Mouse (Mus musculus) urinary bladder, postnatal 10 days (tissue): ENCODE results near the gene Sart3.

ENCODE experiments used
- DNase-seq: peaks from one replicate; pipeline ENCODE4 v3.0.0; 2022; ENCODE audit warnings: low spot score

Sart3 gene

DNA sequence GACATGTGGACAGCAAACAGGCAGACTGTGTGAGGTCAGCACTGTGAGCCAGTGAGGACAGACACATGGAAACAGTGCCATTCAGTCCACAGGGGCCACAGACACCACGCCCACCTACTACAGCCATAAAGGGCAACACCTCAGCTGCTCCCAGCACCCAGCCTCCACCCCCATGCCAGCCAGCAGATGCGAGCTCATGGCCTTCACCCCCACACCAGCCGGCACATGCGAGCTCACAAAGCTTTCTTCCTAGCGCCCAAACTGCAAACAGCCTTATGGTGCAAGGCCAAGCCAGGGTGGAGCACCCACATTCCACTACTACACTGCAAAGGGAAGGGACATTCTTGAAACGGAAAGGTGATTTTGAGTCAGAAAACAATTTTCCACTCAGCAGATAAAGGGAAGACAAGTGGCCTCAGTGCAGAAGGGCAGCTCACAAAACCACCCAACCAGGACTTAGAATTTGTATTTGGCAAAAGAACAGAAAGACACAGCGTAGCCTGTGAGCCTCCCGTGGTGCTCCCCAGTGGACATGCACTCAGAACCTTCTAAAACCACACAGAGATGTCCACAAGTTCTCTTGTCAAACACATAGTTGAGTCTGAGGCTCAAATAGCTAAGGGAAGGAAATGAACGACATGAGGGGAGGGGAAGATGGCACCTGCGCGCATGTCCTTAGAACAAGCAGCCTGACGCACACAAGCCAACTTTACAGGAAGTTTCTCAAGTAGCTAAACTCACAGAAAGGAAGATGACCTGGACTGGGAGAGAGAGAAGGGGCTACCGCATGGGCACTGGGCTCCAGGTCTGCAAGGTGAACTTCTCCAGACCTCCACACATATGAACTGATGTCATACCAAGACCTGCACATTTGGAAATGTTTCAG is 6.4 kb downstream of the Sart3 start:
- DNase-seq: no peak

DNA sequence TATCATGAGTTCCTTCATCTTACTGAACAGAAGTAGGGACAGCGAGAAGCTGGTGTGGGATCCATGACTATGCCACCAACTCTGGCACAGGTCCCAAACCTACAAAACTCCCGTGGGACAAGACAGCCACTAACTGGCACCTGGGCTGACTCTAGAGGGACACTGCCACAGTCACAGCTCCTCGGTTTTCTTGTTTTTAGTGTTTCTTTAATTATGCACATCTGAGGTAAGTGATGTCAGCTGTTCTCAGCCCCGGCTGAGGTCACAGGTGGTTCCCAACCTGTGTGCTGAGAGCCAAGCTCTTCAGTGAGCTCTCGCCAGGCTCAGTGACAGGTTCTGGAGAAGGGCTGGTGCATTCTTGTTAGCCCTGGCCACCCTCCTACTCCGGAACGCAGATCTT is 7.9 kb downstream of the Sart3 start:
- DNase-seq: no peak

DNA sequence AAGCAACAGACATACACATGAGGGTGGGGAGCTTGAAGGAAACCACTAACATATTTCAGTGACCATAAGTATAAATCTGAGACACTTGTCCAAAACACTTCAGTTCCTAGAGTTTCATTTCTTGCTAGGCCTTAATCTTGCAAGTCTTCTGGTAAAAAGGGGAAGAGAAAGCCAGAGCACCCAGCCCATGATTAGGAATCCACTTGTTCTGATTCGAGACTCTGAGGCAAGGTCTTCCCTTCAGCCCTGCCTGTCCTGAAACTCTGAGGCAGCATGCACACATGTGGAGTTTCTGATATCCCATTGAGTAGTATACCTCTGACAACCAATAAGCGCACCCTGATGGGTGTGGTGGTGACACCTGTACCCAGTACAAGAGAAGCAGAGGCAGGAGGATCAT is 10.7 kb downstream of the Sart3 start:
- DNase-seq: no peak

DNA sequence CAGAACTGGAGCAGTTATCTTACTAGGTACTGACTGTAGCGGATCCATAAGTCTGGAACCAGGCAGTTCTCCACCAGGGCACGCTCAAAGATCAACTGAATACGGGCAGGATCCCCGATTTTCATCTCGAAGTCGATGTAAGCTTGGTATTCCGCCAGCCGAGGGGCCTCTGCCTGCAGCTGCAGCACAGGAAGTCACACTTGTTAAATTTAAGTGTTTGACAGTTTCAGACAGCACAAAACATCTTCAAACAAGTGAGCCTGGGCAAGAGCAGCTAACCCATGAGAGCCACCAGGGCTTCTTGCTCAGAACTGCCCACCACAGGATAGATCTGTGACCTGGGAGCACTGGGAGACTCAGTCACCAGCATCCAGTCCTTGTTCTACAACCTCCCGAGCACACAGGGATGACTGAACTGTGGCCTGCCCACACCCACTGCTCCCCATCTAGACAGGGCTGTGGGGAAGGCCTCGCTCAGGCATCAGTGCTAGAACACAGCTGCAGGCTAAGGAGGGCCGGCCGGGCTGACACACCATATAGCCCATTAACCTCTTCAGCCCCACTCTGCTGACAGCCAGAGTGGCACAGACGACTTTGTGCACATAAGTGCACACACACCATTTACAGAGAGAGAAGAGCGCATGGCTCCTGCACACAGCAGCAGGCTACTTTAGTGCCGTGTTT is 16.8 kb downstream of the Sart3 start:
- no peak for DNase-seq

DNA sequence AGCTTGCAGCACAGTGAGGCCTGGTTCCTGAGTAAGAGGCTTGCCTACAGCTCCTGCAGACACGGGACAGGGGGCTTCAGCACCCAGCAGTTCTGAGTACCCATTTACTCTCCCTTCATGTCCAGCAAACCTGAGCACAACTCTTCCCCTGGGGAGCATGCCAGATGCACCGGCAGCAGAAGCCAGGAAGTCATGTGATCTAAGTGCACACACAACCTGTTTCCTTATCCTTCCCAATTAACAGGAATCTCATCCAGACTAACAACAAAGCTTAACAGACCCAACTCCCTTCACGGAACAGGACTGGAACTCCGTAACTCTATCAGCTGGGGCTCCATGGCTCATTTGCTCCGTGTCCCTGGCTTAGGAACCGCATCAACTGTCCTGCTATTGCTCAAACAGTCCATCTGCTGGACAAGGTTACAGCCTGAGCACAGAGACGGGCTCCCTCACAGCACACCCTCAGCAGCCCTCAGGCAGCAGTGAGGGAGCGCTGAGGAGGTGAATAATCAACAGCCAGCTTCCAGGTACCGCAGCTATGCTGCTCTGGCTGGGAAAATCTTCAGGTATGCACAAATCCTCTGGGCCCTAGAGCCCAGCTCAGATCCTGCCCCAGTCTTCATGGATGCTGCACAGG is 20.7 kb downstream of the Sart3 start:
- no peak for DNase-seq

DNA sequence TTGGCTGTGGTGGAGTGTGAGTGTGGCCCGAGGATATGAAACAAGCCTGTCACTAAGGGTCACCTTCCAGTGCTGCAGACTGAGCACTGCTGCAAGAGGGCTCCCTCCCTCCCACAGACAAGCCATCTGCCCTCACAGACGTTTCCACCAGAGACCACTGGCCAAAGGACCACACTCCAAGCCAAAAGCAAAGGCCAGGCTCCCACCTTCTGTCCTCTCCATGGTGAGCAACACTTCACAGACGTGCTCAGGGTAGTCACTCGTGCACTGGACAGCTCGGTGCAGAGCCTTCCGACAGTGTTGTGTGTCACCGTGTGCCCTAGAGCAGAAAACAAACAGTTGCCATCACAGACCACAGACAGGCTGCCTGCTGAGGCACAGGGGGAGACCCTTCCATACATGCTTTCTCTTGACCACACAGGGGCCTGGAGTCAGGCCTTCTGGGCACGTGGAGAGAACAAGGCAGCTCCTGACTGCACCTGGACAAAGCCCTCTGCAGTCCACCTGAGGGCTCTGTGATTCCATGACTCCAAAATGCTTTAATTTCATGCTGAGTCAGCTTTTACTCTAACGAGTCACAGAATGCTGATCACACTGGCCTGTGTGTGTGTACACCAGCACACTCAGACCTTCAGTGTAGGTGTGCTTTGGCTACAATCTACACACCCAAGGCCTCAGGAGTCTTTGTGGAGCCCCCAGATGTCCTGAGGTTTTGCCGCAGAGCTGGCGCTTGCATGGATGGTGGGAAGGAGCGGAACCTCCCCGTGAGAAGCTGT is 23.6 kb downstream of the Sart3 start:
- DNase-seq: no peak

DNA sequence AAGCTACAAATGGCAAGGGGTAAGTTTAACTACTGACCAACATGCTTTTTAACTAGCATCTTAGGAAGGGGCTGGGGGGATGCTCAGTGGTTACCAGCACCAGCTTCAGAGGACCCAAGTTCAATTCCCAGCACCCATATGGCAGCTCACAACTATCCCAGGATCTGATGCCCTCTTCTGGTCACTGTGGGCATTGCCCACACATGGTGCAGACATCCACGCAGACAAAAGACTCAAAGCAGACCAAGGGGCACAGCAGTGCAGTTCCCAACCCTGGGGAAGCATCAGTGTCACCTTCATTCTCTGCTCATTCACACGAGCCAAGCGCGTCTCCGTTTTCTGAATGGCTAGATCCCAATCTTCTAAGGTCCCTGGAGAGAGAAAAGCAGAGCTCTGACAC is 24.7 kb downstream of the Sart3 start:
- no peak for DNase-seq

DNA sequence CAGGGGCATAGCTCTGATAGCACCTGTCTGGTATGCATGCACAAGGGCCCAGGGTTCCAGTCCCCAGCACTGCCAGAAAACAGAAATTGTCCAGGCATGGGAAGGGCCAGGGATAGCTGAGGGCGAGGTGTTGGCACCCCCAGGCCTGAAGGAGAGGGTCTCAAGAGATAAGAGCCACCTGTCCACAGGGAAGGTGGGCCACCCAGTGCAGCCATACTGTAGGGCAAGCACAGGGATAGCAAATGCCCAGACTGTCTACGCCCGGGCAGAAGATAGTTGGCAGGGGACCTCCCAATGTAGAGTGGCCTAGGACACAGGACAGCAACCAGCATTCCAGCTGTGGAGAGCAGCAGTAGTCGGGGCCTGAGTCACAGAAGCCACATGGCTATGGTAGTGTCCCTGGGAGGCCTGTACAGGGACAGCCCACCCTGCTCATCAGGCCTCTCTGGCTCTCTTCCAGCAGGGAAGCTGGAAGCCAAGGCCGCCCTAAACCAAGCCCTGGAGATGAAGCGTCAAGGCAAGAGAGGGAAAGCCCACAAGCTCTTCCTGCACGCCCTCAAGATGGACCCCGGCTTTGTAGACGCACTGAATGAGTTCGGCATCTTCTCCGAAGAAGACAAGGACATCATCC is 34.6 kb downstream of the Sart3 start:
- DNase-seq: no peak

DNA sequence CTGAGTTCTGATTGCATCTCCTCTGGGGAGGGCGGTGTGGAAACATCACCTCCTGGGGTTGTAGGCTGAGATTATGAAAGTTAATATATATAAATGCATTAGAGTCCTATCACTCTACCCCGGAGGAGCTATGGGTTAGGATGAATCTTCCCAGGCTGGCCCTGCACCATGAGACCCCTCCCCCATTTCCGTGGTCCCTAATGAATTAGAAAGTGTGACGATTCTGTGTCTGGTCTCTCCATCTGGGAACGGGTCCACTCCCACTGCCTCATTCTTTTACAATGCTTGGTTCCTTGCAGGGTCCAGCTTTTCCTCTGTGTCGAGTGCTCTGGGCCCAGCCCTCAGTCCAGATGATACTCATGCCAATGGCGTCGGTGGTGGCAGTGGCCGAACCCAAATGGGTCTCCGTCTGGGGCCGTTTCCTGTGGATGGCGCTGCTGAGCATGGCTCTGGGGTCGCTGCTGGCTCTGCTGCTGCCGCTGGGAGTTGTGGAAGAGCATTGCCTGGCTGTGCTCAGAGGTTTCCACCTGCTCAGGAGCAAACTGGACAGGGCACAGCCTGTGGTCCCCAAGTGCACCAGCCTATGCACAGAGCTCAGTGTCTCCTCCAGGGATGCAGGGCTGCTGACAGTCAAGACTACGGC is 35.7 kb downstream of the Sart3 start:
- DNase-seq: no peak

DNA sequence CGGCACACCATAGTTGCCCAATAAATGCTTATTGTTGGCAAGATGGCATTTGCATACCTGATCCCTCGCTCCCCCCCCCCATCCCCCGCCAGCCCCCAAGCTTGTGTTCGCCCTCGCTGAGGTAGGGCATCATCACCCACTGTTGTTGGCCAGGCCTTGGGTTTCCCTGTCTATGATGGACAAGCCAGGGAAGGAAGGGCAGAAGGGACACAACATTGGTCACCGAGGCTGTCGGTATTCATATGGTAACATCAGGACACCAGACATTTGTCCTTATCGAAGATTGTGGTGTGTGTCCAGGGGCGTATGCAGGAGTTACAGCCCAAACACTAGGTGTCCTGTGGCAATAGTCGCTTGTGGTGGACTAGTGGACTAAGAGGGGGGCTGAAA is 36.2 kb downstream of the Sart3 start:
- DNase-seq: no peak

DNA sequence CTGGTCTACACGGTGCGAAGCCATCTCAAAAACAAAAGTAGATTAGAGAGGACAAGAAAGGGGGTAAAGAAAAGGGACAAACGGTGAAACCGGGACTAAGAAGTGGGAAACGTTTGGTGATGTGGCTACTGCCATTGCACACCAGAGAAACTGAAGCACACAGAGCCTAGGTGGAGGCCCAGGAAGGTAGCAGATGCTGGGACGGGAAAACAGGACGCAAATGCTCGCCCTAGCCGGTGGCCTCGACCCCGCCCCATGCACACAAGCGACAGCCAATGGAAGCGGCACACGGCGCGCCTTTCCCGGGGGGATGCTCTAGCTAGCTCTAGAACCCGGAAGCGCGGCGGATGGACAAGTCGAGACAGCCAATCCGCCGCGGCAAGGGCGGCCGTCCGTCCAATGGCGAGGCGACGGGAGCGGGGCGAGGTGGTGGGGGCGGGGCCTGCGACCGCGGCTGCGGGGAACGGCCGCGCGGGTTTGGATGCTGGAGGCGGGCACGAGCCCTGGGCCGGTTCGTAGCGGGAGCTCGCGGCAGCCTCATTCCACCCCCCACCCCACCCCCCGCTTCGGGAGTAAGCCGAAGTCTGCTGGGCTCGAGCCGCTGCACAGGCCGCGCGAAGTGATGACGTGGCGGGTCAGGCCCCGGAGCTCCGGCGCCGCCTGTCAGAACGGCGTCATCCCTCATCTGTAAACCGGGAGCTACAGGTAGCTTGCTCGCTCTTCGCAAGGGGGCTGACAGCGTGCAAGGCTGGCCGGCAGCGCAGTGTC is 36.8 kb downstream of the Sart3 start, which contains the start of gene Ficd:
Gene Ficd, plus strand, starts transcription at position 459 of the 768 bp plus-strand sequence.
- peak; percentile 81 for DNase-seq

DNA sequence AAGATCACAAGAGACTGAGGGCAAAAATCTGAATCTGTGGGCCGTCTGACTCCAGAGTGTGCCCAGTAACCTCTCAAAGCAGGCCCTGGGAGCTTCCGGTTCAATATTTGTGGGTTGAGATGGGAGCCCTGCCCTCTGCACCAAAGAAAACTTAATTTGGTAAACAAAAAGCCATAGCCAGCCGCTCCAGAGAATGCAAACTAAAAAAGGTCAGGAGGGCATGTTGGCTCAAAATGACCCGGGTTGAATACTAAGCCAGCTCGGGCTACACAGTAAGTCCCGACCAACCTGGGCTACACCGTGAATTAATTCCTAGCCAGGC is 37.3 kb downstream of the Sart3 start:
- no peak for DNase-seq

DNA sequence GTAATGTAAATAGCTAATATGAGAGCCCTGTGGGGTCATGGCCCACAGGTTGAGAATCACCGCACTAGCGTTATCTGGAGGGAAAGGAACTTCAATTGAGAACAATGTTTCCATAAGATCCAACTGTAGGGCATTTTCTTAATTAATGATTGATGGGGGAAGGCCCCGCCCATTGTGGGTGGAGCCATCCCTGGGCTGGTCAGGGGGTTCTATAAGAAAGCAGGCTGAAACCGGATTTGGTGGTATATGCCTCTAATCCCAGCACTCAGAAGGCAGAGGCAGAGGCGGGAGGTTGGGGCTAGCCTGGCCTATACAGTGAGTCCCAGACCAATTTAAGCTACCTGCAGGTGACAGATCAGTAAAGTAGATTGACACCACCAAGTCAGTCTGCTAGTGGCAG is 37.9 kb downstream of the Sart3 start:
- DNase-seq: no peak

DNA sequence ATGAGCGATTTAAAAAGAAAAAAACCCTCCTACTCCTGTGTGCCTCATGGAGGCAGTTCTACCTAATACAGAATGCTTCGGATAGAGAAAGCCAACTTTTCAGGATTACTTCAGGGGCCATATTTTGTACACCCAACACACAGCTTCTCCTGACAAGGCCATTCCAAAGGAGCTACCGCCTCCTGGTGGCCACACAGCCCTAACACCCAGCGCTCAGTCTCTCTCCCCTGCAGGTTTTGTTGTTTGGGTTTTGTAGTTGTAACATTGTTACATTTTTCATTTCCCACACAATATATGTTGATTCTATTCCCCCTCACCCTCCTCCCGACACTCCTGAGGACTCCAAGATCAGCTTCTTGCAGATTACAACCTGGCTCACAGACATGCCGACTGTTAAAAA is 40.1 kb downstream of the Sart3 start:
- DNase-seq: no peak

DNA sequence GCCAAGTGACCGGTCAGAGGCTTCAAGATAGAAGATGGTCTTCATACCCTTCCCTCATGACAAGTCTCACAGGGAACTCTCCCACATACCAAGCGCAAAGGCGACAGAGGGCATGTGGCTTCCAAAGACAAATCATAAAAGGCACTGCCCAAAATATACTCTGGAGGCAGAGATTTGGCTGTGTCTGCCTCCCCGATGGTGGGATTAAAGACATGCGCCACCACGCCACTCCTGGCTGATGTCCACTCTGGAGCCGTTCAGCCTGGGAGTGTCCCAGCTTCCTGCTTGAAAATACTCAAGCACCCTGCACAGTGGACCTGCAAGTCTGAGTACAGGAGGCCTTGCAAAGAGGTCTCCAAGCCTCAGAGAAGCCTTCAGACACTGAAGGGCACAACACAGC is 41.1 kb downstream of the Sart3 start:
- DNase-seq: no peak

DNA sequence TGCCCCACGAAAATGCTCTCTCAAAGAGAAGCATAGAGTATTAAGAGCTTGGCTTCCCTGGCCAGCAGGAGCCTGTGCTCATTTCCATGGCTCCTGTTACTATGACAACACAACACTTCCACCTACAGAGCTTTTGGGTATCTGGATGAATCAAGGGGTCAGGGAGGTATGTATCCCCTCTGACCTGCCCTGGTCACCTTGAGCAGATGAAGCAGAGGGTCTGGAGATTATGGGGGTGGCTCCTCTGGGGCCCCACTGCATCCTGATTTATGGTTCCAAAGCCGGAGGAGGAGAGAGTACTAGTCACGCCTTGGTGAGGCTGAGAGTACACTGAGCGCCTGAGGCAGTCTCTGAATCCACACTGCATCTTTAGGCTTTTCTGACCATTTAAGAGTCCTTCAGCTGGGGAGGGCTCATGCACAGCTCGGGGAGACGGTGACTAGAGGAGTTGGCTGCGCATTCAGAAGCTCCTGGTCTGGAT is 41.6 kb downstream of the Sart3 start:
- no peak for DNase-seq

DNA sequence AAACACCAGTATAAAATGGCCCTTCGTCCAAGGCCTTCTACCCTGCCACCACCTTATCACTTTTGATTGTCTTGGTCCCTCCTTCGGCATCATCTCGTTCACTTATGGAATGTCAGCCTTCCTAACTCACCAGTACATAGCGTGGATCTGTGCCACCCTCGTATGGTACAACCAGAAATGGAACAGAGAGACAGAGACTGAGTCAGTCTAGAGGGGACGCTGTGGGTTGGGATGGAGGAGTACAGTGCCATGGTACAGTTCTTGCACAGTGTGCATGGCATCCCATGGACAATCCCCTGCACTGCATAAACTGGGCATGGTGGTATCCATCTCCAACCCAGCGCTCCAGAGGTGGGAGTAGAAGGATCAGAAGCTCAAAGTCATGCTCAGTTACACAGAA is 43.6 kb downstream of the Sart3 start:
- no peak for DNase-seq

DNA sequence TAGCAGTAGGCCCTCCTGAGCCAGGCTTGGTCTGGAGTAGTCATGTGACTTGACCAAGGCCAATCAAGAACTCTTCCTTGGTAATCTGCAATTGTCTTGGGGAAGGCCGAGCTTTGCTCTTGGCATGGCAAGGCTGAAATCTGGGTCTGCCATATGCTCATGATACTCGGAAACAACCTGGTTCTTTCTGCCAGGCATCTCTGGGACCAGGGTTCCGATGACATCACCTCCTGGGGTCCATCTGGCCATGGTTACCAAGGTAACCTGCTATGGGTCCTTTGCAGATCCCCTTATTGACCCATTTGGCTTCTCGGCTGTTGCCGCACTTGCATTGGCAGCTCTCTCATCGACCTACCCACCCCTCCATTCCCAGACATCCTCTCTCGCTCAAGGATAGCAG is 44.3 kb downstream of the Sart3 start:
- DNase-seq: no peak

DNA sequence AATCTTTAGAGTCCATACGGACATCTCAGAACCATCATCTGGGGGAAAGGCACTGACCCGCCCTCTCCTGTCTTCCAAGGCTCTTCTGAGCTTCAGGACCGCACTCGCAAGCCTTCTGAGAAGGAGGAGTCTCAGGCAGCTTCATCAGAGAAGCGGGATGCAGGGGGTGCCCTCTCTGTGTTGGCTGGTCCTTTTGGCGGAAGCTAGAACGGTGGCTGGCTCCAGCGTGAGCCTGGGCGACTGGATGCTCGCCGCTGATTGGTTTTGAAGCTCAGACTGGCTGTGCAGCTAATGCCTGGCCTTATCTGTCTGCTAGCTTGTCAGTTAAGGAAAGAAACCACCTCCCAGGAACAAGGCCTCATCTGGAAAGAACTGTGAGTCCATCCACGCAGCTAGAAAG is 45.1 kb downstream of the Sart3 start:
- DNase-seq: no peak

DNA sequence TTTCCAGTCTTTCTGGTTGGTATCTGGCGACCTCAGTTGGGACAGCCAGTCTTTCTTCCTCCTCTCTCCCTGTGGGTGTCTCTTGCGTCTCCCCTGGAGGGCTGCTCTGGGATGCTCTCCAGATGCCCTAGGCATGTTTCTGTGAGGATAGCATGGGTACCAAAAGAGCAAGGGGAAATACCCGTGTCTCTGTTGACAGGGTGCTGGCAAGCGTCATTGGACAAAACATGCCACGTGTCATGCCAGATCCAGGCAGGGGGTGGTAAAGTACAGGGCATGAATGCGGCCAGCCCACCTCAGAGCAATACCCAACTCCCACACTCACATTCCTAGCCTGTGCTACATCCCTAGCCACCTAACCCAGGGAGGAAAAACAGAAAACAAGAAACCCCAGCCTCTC is 45.7 kb downstream of the Sart3 start:
- no peak for DNase-seq

DNA sequence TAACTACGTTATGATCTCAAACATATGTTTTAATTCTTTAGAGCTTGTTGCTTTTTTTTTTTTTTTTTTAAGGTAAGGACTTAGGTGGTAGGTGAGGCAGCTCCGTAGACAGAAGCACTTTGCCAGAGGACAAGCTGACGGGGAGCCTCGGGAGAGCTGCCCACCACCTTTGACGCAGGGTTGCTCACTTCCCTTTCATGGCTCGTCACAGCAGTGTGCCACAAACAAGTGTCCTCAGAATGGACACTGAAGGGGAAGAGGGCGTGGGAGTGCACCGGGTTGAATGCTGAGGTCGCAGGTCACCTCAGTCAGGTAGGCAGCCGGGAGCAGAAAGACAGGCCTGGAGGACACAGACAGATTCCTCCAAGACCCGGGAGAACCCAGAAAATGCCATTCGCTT is 46.9 kb downstream of the Sart3 start:
- no peak for DNase-seq
